Mouse (Mus musculus): Measurements from ENCODE around the gene Nkapd1. TPM values are rescaled to one million over a fixed set of nuclear protein-coding genes. Genes with fewer than 3 reads are reported as not detected.

Nkapd1 gene
- total RNA-seq, 4 experiments from 2014 or later = 10.2 to 12.4 (median 11.1) TPM

Other genes starting within 250 kb of the Nkapd1 start
- under 1 TPM in 2 of 4 experiments, not detected in 2; 0.19 to 0.27 TPM for gene Plet1, start 122.9 kb downstream of the Nkapd1 start, total RNA-seq (2022)
- gene Pts, start 88.7 kb downstream of the Nkapd1 start, total RNA-seq (2022) = 10 to 100 TPM; 10.1 to 13.7 (median 11.7) TPM
- 1 to 10 TPM in 3 of 4 experiments, under 1 TPM in 1; 0.63 to 2.0 (median 1.6) TPM for gene Il18, start 62.6 kb downstream of the Nkapd1 start, total RNA-seq (2022)
- gene Bco2, start 62.3 kb downstream of the Nkapd1 start, total RNA-seq (2022) = under 1 TPM; 0.13 to 0.47 (median 0.44) TPM
- gene Tex12, start 56.1 kb downstream of the Nkapd1 start, total RNA-seq (2022) = not detected
- 100 to 1,000 TPM; 290 to 337 (median 311) TPM for gene Sdhd, start 13.7 kb downstream of the Nkapd1 start, total RNA-seq (2022)
- 100 to 1,000 TPM; 197 to 232 (median 214) TPM for gene Timm8b, start 13.6 kb downstream of the Nkapd1 start, total RNA-seq (2022)
- under 1 TPM in 2 of 4 experiments, not detected in 2; 0.27 to 0.80 TPM for gene Pih1d2, start 143 bp downstream of the Nkapd1 start, total RNA-seq (2022)
- gene Dlat, start 42.3 kb upstream of the Nkapd1 start, total RNA-seq (2022) = 100 to 1,000 TPM; 159 to 224 (median 179) TPM
- gene Dixdc1, start 122.1 kb upstream of the Nkapd1 start, total RNA-seq (2022) = 1 to 10 TPM; 2.0 to 2.5 (median 2.1) TPM
- gene 2310030G06Rik, start 129.1 kb upstream of the Nkapd1 start, total RNA-seq (2022) = 1 to 10 TPM; 2.9 to 5.9 (median 4.8) TPM
- gene Cryab, start 133.9 kb upstream of the Nkapd1 start, total RNA-seq (2022) = 1,000 to 10,000 TPM; 1,194 to 1,381 (median 1,261) TPM
- gene Hspb2, start 134.9 kb upstream of the Nkapd1 start, total RNA-seq (2022) = 100 to 1,000 TPM; 118 to 146 (median 133) TPM
- gene Fdxacb1, start 150.8 kb upstream of the Nkapd1 start, total RNA-seq (2022) = 1 to 10 TPM; 2.7 to 6.1 (median 3.4) TPM
- gene Alg9, start 157.6 kb upstream of the Nkapd1 start, total RNA-seq (2022) = 10 to 100 TPM in 1 of 4 experiments, 1 to 10 TPM in 3; 8.0 to 11.0 (median 9.3) TPM
- 10 to 100 TPM; 12.1 to 15.4 (median 13.8) TPM for gene 1110032A03Rik, start 158.1 kb upstream of the Nkapd1 start, total RNA-seq (2022)
- gene Ppp2r1b, start 227.8 kb upstream of the Nkapd1 start, total RNA-seq (2022) = 1 to 10 TPM; 6.5 to 7.4 (median 7.0) TPM